Mouse (Mus musculus): Measurements from ENCODE around the gene Hist2h3b.

Gene Hist2h3b

DNA sequence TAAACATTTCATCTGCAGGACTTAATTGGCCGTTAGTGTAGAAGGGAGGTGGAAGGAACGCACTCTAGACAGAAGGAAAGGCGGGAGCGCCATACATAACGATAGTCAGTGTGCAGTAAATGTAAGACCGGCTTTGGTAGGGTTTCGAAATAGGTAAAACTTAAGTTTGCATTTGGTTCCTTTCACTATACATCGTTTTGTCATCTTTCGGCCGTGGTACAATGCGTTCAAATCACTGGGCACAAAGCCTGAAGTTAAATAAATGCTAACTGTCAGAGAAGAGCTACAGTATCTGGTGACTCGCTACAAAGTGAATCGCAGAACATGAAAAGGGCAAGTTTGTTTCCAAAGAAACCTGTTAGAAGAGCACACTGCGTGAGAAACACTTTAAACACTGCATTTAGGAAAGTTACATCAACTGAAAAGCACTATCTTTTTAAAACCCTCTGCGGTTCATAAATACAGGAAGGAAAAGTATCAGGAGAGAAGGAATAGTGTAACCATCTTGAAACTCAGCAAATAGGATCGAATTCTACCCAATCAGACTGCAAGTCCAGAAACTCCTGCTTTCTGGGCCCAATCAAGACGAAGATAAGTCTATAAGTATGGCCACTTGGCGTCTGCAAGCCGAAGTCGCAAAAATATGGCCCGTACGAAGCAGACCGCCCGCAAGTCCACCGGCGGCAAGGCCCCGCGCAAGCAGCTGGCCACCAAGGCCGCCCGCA is at the start of gene Hist2h3b:
TSS of gene Hist2h3b (plus strand) at position 604 of the 725 bp plus-strand sequence.
- peak; percentile 88 for DNase-seq (ENCODE audit: low read depth)

GRCm38 (mm10) chr3:96219191-96219641 is 49.2 kb upstream of the Hist2h3b start:
- DNase-seq (ENCODE audit: low read depth), result no peak

DNA sequence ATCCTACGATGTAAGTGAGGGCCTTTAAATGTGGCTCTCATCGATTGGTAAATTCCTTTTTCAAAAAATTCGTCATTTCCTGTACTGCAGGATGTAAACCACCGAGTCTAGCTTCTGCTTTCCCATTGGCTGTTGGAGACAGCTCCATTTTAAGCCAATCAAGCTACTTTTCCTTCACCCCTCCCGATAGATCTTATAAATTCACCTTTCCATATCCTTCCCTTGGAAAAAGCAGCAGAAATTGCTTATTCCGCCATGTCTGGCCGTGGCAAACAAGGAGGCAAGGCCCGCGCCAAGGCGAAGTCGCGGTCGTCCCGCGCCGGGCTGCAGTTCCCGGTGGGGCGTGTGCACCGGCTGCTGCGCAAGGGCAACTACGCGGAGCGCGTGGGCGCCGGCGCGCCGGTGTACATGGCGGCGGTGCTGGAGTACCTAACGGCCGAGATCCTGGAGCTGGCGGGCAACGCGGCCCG is 48.8 kb upstream of the Hist2h3b start, which contains the start of the genes Bola1 and Hist2h2ab:
TSS of gene Bola1 (minus strand) at position 49 of the 470 bp plus-strand sequence.
TSS of gene Hist2h2ab (plus strand) at position 205 of the 470 bp plus-strand sequence.
- DNase-seq (ENCODE audit: low read depth), result peak; percentile 92

DNA sequence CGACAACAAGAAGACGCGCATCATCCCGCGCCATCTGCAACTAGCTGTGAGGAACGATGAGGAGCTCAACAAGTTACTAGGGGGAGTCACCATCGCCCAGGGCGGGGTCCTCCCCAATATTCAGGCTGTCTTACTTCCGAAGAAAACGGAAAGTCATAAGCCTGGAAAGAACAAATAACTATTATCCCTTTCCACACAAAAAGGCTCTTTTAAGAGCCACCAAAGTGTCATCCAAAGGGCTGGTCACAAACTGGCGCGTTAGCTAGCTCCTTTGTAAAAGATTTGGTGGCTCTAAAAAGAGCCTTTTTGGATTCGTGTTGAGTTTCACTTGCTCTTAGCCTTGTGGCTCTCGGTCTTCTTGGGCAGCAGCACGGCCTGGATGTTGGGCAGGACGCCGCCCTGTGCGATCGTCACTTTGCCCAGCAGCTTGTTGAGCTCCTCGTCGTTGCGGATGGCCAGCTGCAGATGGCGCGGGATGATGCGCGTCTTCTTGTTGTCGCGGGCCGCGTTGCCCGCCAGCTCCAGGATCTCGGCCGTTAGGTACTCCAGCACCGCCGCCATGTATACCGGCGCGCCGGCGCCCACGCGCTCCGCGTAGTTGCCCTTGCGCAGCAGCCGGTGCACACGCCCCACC is 48.2 kb upstream of the Hist2h3b start:
- DNase-seq (ENCODE audit: low read depth), result peak; percentile 80

GRCm38 (mm10) chr3:96220765-96221639 is 47.5 kb upstream of the Hist2h3b start, which contains the start of the genes Hist2h2ac and Hist2h2be:
Gene Hist2h2ac, minus strand, starts transcription at chr3:96220880.
Gene Hist2h2be, plus strand, starts transcription at chr3:96221119.
- DNase-seq (ENCODE audit: low read depth), result peak; percentile 96

GRCm38 (mm10) chr3:96221640-96222038 is 46.8 kb upstream of the Hist2h3b start:
- no peak for DNase-seq (ENCODE audit: low read depth)

DNA sequence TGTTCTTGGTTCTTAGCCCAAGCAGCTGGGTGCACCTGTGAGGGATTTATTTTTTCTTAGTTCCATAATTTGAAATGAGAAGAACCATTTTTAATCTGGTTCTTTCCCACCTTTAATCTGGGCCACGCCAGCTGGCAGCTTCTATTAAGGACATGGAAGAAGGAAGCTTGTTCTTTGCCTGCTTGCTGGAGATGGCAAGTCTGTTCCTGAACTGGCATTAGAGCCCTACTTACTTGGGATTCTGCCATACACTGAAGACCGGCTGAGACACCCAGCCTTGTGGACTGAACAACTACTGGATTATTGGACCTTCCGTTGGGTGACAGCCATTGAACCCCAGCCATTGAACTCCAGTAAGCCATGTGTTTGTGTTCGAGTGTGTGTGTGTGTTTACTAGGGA is 45.7 kb upstream of the Hist2h3b start:
- DNase-seq (ENCODE audit: low read depth), result no peak

GRCm38 (mm10) chr3:96225421-96225820 is 43.0 kb upstream of the Hist2h3b start:
- no peak for DNase-seq (ENCODE audit: low read depth)

DNA sequence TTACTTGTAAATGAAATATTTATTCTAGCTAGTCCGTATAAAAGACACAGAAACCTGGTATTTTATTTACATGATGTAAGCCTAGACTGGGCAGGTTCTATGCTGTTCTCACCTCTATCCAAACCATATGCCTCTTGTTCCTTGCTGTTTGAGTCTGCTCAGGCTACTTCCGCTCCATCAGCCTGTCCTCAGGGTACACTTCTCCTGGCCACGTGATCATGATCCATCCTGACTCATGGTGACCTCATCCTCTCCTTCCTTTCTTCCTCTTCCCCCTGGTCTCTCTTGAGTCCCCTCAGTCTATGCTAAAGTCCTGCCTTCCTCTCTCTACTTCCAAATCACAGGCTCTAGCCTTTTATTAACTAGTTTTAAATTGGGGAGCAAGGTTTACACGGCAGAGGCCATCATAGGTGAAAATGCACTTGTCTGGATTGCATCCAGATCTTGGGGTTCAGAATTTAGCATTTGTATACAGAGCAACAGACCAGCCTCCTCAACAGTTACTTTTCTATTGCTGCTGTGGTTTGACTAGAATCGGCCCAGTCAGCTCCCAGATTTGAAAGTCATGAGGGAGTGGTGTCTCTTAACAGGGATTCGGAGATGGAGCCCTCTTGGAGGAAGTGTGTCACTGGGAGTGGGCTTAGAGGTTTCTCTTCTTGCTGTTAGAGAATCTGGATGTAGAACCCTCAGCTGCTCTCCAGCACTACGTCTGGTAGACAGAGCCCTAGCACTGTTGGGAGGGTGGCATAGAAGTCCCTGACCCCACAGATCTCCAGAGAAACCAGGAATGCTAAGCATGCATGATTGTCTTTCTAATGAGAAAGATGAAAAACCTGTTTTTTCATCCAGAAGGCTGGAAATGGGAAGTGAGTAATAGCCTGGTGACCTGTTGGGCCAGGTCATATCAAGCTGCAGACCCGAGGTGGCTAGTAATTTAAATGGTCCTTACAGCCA is 41.5 kb upstream of the Hist2h3b start:
- no peak for DNase-seq (ENCODE audit: low read depth)

DNA sequence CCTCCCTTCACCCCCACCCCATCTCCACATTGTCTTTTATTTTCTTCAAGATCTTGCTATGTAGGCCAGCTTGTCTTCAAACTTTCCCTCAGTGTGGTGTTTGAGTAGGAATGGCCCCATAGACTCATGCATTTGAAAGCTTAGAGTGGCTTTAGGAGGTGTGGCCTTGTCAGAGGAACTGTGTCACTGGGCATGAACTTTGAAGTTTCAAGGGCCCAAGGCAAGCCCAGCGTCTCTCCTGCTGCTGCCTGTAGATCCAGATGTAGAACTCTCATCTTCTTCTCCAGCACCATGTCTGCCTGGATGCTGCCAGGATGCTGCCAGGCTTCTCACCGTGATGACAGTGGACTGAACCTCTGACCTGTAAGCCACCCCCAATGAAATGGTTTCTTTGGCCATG is 39.6 kb upstream of the Hist2h3b start:
- no peak for DNase-seq (ENCODE audit: low read depth)

- DNase-seq (ENCODE audit: low read depth), result no peak
Measured at GRCm38 (mm10) chr3:96230404-96230803, 38.0 kb upstream of the Hist2h3b start.

DNA sequence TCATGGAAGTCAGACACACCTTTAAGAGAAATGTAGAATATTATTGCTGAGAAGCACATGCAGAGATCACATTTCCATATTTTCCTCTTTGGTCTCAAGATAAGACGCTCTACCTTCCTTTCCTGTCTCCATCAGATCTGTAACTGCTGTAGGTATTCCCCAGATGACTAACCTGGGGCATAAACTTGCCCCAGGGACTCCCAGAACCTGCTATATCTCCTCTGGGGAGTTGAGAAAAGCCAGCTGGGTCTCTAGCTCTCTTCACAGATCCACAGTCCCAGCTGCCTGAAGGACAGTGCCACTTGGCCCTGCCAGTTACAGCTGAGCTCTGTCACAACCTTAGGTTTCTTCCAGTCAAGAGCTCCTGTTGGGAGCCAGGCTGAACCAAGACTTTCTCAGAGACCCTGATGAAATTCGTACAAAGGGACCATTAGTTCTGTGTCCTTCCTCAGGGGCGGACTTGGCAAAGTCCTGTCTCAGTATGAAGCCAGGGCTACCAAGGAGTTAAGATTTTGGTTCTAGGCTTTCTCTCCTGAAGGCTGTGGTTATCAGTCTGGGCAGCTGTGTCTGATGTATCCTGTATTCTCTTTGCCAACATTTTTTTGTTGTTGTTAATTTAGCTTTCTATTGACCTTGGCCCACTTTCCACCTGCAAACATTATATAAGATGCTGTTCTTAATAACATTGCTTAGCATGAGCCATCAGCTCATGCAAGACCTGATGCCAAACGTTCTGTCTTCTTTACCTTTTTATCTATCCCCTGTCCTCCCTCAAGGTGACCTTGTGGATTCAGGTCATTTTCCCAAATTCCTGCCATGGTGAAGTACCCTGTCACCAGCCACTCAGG is 37.3 kb upstream of the Hist2h3b start:
- DNase-seq (ENCODE audit: low read depth), result no peak

- DNase-seq (ENCODE audit: low read depth), result no peak
Measured at GRCm38 (mm10) chr3:96231758-96232120, 36.7 kb upstream of the Hist2h3b start.

DNA sequence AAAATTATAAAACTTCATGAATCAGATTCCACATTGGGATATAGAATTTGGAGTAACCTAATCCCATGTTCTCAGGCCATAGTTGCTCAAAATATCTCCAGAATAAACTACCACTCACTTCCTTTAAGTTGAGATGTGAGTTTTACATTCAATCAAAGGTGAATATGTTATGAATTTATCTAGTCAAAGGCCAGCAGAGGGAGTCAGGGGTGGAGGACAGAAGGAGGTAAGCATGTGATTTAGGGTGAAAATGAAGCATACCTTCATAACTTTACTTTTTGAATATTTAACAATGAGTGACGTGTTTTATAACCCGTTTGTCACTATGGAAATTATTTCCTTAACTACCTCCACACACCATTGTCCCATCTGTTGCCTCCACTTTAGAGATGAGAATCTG is 33.5 kb upstream of the Hist2h3b start:
- DNase-seq (ENCODE audit: low read depth), result peak; percentile 58

GRCm38 (mm10) chr3:96235836-96236235 is 32.6 kb upstream of the Hist2h3b start:
- no peak for DNase-seq (ENCODE audit: low read depth)

DNA sequence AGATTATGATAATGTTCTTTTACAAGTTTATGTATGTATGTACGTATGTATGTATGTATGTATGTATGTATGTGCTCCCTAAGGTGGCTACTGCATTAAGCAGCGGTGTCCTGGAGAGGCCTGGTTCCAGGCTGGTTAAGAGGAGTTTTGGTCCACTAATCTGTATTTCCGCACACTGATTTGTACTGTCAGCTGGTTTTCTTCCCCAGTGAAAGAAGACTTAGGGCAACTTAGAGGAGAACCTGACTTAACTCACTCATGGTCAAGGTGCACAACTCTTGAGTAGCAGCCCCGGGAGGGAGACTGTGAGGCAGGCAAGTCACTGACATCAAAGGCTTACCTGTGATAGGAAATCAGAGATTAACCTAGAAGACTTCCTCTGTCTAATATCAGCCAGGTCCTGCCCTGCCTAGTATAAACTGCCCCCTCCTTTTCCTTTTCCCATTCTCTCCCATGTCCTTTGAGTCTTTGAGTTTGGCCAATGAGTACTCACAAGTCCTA is 31.6 kb upstream of the Hist2h3b start:
- no peak for DNase-seq (ENCODE audit: low read depth)

DNA sequence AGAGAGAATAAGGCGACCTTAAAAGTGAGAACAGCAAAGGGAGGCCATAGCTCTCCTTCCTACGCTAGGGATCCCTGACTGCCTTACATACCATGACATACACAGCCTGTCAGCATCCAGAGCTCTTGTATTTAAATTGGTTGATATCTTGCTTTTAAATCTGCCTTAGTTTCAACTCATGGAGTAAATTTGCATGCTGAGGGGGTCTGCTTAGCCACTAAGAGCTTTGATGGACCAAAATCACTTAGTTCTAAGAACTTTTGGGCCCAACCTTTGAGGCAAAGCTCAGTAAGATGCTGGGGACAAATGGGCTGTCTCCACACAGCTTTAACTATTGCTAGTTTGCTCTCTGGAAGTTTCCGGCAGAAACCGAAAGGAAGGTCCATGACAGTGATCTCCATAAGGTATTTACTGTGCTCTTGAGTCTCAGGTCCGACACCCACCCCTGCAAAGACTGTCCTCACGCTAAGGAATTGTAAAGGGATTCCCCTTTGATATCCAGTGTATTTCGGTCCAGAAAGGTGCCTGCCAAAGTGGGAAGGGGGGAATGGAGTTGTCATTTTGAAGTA is 31.0 kb upstream of the Hist2h3b start:
- peak; percentile 70 for DNase-seq (ENCODE audit: low read depth)

DNA sequence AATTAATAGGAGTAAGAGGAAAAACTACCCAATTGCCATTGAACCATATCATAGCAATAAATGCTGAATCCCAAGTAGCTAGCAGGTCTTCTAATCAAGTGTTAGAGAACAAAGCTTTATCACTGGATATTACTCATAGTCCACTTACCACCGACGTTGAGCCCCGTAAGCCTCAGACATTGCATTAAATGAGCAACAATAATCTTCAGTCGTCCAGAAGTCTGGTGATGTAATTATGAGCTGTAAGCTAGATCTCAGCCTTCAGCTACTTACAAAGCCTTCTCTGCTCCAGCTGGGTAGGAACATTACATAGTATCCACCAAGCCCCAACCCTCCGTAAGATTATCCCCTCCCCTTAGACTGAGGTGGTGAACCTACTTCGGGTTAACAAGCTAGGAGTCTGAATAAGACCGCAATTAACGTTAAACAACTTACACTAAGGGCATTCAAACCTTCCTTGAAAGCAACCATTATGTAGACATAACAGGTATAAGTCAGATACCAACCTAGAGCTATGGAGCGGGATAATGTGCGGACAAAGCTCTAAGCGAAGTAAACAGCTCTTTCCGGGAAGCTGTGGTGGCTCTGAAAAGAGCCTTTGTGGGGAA is 30.4 kb upstream of the Hist2h3b start:
- peak; percentile 70 for DNase-seq (ENCODE audit: low read depth)
